Mouse (Mus musculus): Measurements from ENCODE around the gene Col13a1. TPM values are rescaled to one million over a fixed set of nuclear protein-coding genes. Genes with fewer than 3 reads are reported as not detected.
A peak's percentile ranks its signal among the peaks of the same experiment; 100 is the strongest.

The Col13a1 gene
- polyA plus RNA-seq, 1 experiment from 2014 or later: 2.7 TPM

DNA sequence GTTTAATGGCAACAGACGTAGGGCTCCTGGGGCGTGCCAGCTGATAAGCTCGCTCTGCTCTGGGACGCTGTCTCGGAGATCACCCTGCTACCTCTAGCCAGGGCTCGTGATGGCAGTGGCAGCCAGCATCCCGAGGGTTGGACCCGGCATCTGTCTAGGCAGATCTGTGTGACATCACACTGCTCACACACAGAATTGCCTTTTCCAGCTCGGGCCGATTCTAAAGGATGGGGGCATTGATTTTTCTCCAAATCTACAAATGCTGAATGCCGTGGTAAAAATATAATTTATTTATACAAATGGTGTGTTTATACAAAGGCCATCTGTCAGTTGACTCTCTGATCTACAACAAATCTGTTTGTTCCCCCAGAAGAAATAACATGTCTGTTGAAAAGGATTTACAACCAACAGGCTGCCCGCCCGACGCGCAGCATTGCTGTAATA is 180.8 kb downstream of the Col13a1 start:
- 85% methylated on average over 15 of the region's 15 CpGs for WGBS
- no peak for DNase-seq (ENCODE audit: low spot score)

DNA sequence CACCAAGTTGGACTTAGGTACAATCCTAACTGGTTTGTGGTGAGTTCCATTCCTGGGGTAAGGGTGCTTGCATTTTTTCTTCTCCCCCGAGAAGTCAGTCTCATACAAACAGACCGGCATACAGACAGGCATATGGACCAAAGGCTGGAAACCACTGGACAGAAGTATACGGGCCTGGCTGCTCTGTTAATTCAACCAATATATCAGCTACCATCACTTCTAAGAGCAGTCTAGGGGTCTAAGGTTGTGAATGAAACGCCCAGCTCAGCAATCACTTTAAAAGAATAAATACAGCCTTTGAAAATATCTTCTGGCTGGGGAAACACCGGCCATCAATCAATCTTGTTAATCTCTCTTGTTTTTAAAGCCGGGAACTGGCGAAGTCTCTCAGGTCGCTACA is 183.4 kb downstream of the Col13a1 start:
- H3K4me3 ChIP-seq: no peak overlapping the region
- H3K4me1 ChIP-seq: peaks cover 20% of the 10 kb centered on the region
- 44% methylated on average over 8 of the region's 8 CpGs for WGBS
- H3K36me3 ChIP-seq: no peaks in the 10 kb centered on the region
- no peak for DNase-seq (ENCODE audit: low spot score)
- H3K27ac ChIP-seq: peak overlapping the region; percentile 66
- H3K9me3 ChIP-seq (replicated peaks): no peaks in the 10 kb centered on the region
- no peaks in the 10 kb centered on the region for H3K27me3 ChIP-seq (ENCODE audit: low read depth, poor library complexity, severe bottlenecking)

More for the DNA sequence above, 180.8 kb downstream of the Col13a1 start:
- H3K27me3 ChIP-seq (ENCODE audit: low read depth, poor library complexity, severe bottlenecking): no peaks in the 10 kb centered on the region
- H3K4me3 ChIP-seq: no peak overlapping the region
- H3K9me3 ChIP-seq (replicated peaks): no peaks in the 10 kb centered on the region
- no peak overlapping the region for H3K27ac ChIP-seq
- peaks cover 20% of the 10 kb centered on the region for H3K4me1 ChIP-seq
- H3K36me3 ChIP-seq: no peaks in the 10 kb centered on the region

DNA sequence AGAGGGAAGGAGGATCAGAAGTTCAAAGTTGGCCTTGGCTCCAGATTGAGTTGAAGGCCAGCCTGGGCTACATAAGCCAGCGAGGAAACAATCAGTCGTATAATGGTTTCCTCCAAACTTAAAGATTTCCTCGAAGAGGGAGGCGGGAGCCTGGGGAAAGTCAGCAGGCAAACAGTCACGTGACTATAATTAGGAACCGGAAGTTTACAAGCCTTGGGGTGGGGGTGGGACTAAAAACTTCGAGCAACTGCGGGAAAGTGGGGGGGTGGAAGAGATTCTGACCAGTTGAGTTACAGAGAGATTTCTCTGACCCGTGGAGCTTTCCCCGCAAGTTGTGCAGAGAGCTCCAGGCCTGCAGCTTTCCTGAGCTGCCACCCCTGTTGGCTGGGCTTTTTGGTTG is 183.9 kb downstream of the Col13a1 start:
- Histone ChIP-seq H3K4me1 (peaks cover 20% of the 10 kb centered on the region), H3K9me3 (replicated peaks) (no peaks in the 10 kb centered on the region), H3K27ac (peak overlapping the region; percentile 66), H3K4me3 (no peak overlapping the region), H3K36me3 (no peaks in the 10 kb centered on the region), H3K27me3 (ENCODE audit: low read depth, poor library complexity, severe bottlenecking) (no peaks in the 10 kb centered on the region)
- DNase-seq (ENCODE audit: low spot score): no peak
- WGBS: 60% methylated on average over 10 of the region's 10 CpGs

DNA sequence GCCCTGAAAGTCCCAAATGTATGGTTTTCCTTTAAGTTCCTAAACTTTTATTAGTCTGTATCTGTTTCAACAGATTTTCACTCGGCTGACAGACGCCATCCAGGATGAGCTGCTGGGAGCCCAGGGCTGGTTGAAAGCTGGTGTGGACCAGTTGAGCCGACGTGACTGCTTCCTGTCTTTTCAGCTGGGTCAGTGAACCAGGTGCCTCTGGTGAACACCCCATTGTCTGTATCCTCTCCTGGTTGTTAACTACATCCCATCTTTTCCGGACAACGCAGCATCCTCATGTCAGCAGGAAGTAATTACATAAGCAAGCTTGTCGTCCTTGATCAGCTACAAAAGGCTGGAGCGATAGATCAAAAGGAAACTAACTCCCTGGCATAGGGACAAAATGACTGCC is 185.9 kb downstream of the Col13a1 start:
- Histone ChIP-seq H3K27me3 (ENCODE audit: low read depth, poor library complexity, severe bottlenecking) (no peaks in the 10 kb centered on the region), H3K4me3 (no peak overlapping the region), H3K36me3 (no peaks in the 10 kb centered on the region), H3K4me1 (peaks cover 20% of the 10 kb centered on the region), H3K27ac (0 out of 2 replicates have a peak overlapping the region, but pooled peaks have one; percentile 14), H3K9me3 (replicated peaks) (no peaks in the 10 kb centered on the region)
- no peak for DNase-seq (ENCODE audit: low spot score)
- WGBS: 54% methylated on average over 8 of the region's 8 CpGs

DNA sequence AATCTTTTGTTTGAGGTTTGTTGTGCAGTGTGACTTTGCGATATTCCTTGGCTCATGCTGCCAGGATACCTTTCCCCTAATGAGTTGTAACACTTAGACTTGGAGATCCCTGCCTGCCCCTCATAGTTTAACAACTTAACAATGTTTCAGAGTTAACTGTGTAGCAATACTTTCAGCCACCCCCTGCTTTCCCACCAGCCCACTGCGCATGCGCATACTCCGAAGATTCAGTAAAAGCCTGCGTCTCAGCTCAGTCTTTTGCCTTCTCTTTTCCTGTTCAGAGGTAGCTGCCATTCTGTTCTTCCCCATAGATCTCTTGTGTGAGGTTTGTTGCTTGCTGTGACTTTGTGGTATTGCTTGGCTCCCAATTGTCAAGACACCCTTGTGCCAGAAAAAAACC is 190.4 kb downstream of the Col13a1 start:
- H3K27ac ChIP-seq: no peak overlapping the region
- 96% methylated on average over 5 of the region's 5 CpGs for WGBS
- H3K36me3 ChIP-seq: no peaks in the 10 kb centered on the region
- H3K9me3 ChIP-seq (replicated peaks): no peaks in the 10 kb centered on the region
- H3K4me1 ChIP-seq: peaks cover 10% of the 10 kb centered on the region
- H3K27me3 ChIP-seq (ENCODE audit: low read depth, poor library complexity, severe bottlenecking): no peaks in the 10 kb centered on the region
- no peak for DNase-seq (ENCODE audit: low spot score)
- H3K4me3 ChIP-seq: no peak overlapping the region

Other genes with a start within 250 kb of the Col13a1 start
- 285 and 298 TPM in 2 replicates for gene H2afy2, start 195.0 kb downstream of the Col13a1 start, polyA plus RNA-seq (2016; fragmentation: Nextera tagmentation; extraction: Ambion mirVana)
- not detected in 2 replicates for gene Neurog3, start 154.0 kb upstream of the Col13a1 start, polyA plus RNA-seq (2016; fragmentation: Nextera tagmentation; extraction: Ambion mirVana)
- 9.0 and 12.6 TPM in 2 replicates for gene Fam241b, start 164.8 kb upstream of the Col13a1 start, polyA plus RNA-seq (2016; fragmentation: Nextera tagmentation; extraction: Ambion mirVana)

All from limb, embryonic 10.5 days (tissue).